Mouse (Mus musculus) kidney, adult 2 months (tissue): ENCODE results near the gene Gm11639. TPM values are rescaled to one million over a fixed set of nuclear protein-coding genes. Genes with fewer than 3 reads are reported as not detected.

ENCODE experiments used
- DNase-seq: peaks from one replicate; pipeline ENCODE4 v3.0.0; 2021
- H3K27ac ChIP-seq: fragments of 200-500 bp; 2 replicates; pipeline ENCODE4 v1.5.1; 2012; ENCODE audit warnings: low read depth, low read length, control low read depth, inconsistent platforms; ENCODE audit not compliant: insufficient read depth
- H3K27me3 ChIP-seq: fragments of 200-500 bp; replicated peaks from 2 replicates; pipeline ENCODE4 v1.6.1; 2012; ENCODE audit warnings: mild to moderate bottlenecking, moderate library complexity, low read length, inconsistent platforms; ENCODE audit not compliant: control insufficient read depth, insufficient read depth
- H3K36me3 ChIP-seq: fragments of 200-500 bp; 2 replicates; pipeline ENCODE4 v1.6.1; 2012; ENCODE audit warnings: mild to moderate bottlenecking, moderate library complexity, low read length, inconsistent platforms; ENCODE audit not compliant: control insufficient read depth, insufficient read depth
- H3K4me1 ChIP-seq: fragments of 200-500 bp; 2 replicates; pipeline ENCODE4 v1.6.1; 2011; ENCODE audit warnings: low read length; ENCODE audit not compliant: control insufficient read depth, insufficient read depth
- H3K4me3 ChIP-seq: fragments of 200-500 bp; 2 replicates; pipeline ENCODE4 v1.5.1; 2011; ENCODE audit warnings: mild to moderate bottlenecking, low read depth, low read length, control low read depth; ENCODE audit not compliant: insufficient read depth
- CTCF ChIP-seq: fragments of 200-500 bp; conservative IDR thresholded peaks from 2 replicates; pipeline ENCODE4 v1.5.1; 2011; ENCODE audit warnings: low read depth, mild to moderate bottlenecking, control low read depth, low read length, moderate library complexity, mixed read lengths; ENCODE audit not compliant: insufficient read depth, insufficient read length
- POLR2A ChIP-seq: fragments of 200-500 bp; IDR thresholded peaks from one replicate; pipeline ENCODE4 v1.6.1; 2011; ENCODE audit warnings: low read depth, low read length, control low read depth
- WGBS: fragments of 180-500 bp; shearing (Covaris S2); methylation state at CpG from one replicate; pipeline ENCODE4 v1.1.7; 2018; 5-methylcytosine and 5-hydroxymethylcytosine counted together
- polyA plus RNA-seq: library from polyadenylated mRNA; depleted of rRNA; stranded (reverse); fragments of >200 nt; gene quantifications from 2 replicates; pipeline ENCODE4 v1.2.3, GENCODE M21; 2012

Gene Gm11639
- polyA plus RNA-seq, 1 experiment: under 0.01 TPM

DNA sequence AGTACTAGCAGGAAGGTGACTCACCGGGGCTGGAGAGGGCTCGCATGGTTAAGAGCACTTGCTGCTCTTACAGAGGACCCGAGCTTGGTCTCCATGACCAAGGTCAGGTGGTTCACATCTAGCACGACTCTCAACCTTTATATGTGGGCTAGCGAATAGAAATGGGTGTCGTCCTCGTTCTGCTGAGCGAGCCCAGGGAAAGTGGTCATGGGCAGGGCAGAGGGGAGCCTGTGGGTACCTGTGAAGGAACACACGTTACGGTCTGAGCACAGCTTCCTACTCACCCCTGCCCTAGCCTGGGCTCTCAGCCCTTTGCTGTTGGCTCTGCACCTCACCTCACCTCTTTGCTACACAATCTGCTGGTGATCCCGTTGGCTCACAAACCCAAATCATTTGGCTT, 22.9 kb upstream of the Gm11639 start:
- Histone ChIP-seq H3K4me3 (no peak overlapping the region), H3K4me1 (no peaks in the 10 kb centered on the region)
- WGBS: 76% methylated on average over 11 of the region's 11 CpGs

DNA sequence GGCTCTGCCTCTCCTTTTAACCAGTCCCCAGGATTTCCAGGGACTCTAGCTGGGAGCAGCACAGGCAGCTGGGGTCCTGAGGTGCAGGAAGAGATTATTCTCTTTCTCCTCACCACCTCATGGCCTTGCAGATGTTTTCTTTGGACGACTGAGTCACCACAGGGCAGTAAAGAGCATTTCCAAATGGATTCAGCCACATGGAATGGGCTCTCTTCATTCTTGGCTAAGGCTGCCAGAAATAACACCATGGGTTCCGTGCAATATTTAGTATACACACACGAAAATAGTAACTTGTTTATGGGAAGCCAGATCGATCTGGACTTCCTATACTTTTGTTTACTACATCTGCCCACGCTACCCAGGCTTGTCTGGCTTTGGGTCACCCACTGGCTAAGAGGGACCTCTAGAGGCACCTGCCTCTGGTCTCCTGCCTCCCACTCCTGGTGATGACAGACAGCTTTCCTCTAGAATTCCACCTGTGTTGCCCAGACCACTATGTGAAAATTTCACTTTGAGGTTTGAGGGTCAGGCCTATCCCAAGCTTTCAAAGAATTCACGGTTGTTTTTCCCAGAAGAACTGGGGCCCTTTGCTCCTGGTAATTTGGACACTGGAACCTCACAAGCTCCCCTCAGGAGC, 22.1 kb upstream of the Gm11639 start:
- DNase-seq: peak; percentile 29
- WGBS: 55% methylated on average over 6 of the region's 6 CpGs
- no peak for TF ChIP-seq CTCF
- TF ChIP-seq POLR2A: no peak
- no peak overlapping the region for H3K27ac ChIP-seq
- no peak overlapping the region for H3K4me3 ChIP-seq
- H3K27me3 ChIP-seq: no peaks in the 10 kb centered on the region
- no peaks in the 10 kb centered on the region for H3K4me1 ChIP-seq
- H3K36me3 ChIP-seq: no peaks in the 10 kb centered on the region

More for the DNA sequence above, 22.9 kb upstream of the Gm11639 start:
- Histone ChIP-seq H3K27me3 (no peaks in the 10 kb centered on the region), H3K27ac (no peak overlapping the region), H3K36me3 (no peaks in the 10 kb centered on the region)
- TF ChIP-seq CTCF (no peak), POLR2A (no peak)
- no peak for DNase-seq

GRCm38 (mm10) chr11:104663878-104664261, 21.6 kb upstream of the Gm11639 start:
- WGBS: 51% methylated on average over 3 of the region's 3 CpGs
- Histone ChIP-seq H3K4me1 (no peaks in the 10 kb centered on the region), H3K27ac (no peak overlapping the region), H3K36me3 (no peaks in the 10 kb centered on the region), H3K4me3 (no peak overlapping the region), H3K27me3 (no peaks in the 10 kb centered on the region)
- DNase-seq: no peak
- TF ChIP-seq POLR2A (no peak), CTCF (no peak)

DNA sequence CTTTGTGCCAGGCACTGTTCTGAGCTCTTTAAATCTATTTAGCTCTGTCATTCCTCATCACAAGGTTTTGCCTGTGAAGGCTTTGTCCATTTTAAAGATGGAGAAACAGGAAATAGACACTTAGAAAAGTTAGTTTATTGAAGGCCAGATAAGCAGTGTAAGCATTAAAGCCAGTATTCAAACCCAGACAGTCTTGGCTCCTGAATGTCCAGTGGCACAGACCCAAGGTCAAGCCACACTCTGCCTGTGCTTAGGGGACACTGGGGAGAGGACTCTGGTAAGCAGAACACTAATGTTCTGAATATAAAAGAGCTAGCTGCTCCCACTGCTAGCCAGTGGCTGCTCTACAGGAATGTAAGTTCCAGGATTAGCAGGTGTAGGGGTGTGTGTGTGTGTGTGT, 21.1 kb upstream of the Gm11639 start:
- no peaks in the 10 kb centered on the region for H3K27me3 ChIP-seq
- TF ChIP-seq POLR2A (no peak), CTCF (no peak)
- DNase-seq: peak; percentile 35
- H3K4me3 ChIP-seq: no peak overlapping the region
- no peaks in the 10 kb centered on the region for H3K36me3 ChIP-seq
- H3K4me1 ChIP-seq: no peaks in the 10 kb centered on the region
- no peak overlapping the region for H3K27ac ChIP-seq

- TF ChIP-seq CTCF (no peak), POLR2A (no peak)
- Histone ChIP-seq H3K27ac (no peak overlapping the region), H3K27me3 (no peaks in the 10 kb centered on the region), H3K4me3 (no peak overlapping the region), H3K36me3 (no peaks in the 10 kb centered on the region), H3K4me1 (no peaks in the 10 kb centered on the region)
- DNase-seq: no peak
- WGBS: 60% methylated on average over 5 of the region's 5 CpGs
Observed at GRCm38 (mm10) chr11:104667399-104667798, 18.1 kb upstream of the Gm11639 start.

GRCm38 (mm10) chr11:104673412-104673811, 12.1 kb upstream of the Gm11639 start:
- H3K27me3 ChIP-seq: no peaks in the 10 kb centered on the region
- no peaks in the 10 kb centered on the region for H3K36me3 ChIP-seq
- no peak overlapping the region for H3K4me3 ChIP-seq
- 76% methylated on average over 4 of the region's 4 CpGs for WGBS
- no peak for TF ChIP-seq POLR2A
- no peak for TF ChIP-seq CTCF
- no peaks in the 10 kb centered on the region for H3K4me1 ChIP-seq
- H3K27ac ChIP-seq: no peak overlapping the region
- no peak for DNase-seq

GRCm38 (mm10) chr11:104674768-104675167, 10.7 kb upstream of the Gm11639 start:
- Histone ChIP-seq H3K27me3 (no peaks in the 10 kb centered on the region), H3K27ac (no peak overlapping the region), H3K36me3 (no peaks in the 10 kb centered on the region), H3K4me1 (no peaks in the 10 kb centered on the region), H3K4me3 (no peak overlapping the region)
- TF ChIP-seq POLR2A: no peak
- TF ChIP-seq CTCF: no peak
- no peak for DNase-seq
- WGBS: 92% methylated on average over 11 of the region's 11 CpGs

DNA sequence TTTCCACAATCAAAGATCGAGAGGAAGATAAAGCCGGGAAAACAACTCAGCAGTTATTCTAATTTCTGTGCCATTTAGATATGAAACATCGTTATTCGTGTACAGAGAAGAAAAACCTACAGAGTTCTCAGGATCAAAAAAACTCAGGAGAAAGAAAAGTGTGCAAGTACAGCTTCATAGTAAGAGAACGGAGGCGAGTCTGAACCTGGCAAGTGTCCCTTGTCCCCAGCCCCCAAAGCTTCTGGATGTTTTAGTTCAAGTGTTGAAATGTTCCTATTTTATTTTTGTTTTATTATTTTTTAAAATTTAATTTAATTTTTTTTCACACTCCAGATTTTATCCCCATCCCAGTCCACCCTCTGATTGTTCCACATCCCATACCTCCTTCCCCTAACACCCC, 7.7 kb downstream of the Gm11639 start:
- no peak for TF ChIP-seq POLR2A
- TF ChIP-seq CTCF: no peak
- H3K4me1 ChIP-seq: no peaks in the 10 kb centered on the region
- WGBS: 81% methylated on average over 6 of the region's 6 CpGs

More for the DNA sequence above, 7.7 kb downstream of the Gm11639 start:
- Histone ChIP-seq H3K36me3 (no peaks in the 10 kb centered on the region), H3K27me3 (no peaks in the 10 kb centered on the region), H3K4me3 (no peak overlapping the region), H3K27ac (no peak overlapping the region)
- no peak for DNase-seq
